Mouse (Mus musculus): Measurements from ENCODE around the gene Lmbrd2. TPM values are rescaled to one million over a fixed set of nuclear protein-coding genes. Genes with fewer than 3 reads are reported as not detected.

Gene Lmbrd2
- polyA plus RNA-seq, 1 experiment from 2014 or later = 8.7 TPM

DNA sequence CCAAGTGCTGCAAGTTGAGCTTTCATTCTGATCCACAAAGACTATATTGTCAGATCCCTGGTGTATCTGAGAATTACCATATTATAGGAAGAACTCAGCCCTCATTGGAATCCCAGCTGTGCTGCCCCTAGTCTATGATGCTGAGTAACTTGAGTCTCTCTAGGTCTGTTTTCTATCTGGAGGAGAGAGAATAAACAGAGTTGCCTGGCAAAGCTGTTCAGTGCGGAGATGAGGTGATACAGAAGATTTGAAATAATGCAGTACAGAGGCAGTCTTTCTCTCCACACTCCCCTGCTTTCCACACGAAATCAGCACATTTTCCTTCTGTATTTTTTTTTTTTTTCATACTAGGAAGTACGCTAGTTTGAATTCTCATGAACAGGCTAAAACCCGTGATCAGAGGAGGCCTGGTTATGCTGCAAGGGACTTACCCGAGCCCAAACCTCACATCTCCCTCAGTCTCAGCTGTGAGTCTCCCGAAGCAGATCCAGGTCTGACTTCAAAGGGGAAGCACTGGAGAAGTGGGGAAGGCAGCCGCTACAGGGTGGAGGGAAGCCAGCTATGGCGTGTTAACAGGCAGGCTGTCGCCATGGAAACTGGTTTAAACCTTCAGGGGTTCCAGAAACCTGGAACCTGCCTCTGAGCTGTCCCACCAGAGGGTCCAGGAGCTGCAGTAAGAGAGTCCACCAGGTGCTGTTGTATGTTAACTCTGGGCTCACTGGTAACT lies 9.4 kb upstream of the Lmbrd2 start:
- H3K27me3 ChIP-seq (ENCODE audit: control insufficient read depth, insufficient read depth, low read length) = no peaks in the 10 kb centered on the region
- no peaks in the 10 kb centered on the region for H3K9me3 ChIP-seq (ENCODE audit: control insufficient read depth, low read length)
- H3K4me1 ChIP-seq (replicated peaks; ENCODE audit: control insufficient read depth, insufficient read depth, low read length) = no peaks in the 10 kb centered on the region
- ATAC-seq (ENCODE audit: low FRiP score) (no peak), DNase-seq (ENCODE audit: low spot score) (no peak)
- H3K27ac ChIP-seq (ENCODE audit: low read depth, low read length) = no peak overlapping the region
- H3K4me2 ChIP-seq (replicated peaks; ENCODE audit: low read depth, low read length) = no peak overlapping the region
- H3K9ac ChIP-seq (ENCODE audit: low read depth, low read length) = no peak overlapping the region
- no peaks in the 10 kb centered on the region; the same call in 1 of the 2 replicates for H3K36me3 ChIP-seq (ENCODE audit: control insufficient read depth, insufficient read depth, low read length)
- WGBS = 84% methylated on average over 9 of the region's 9 CpGs
- H3K4me3 ChIP-seq (ENCODE audit: low read depth, low read length) = no peak overlapping the region

DNA sequence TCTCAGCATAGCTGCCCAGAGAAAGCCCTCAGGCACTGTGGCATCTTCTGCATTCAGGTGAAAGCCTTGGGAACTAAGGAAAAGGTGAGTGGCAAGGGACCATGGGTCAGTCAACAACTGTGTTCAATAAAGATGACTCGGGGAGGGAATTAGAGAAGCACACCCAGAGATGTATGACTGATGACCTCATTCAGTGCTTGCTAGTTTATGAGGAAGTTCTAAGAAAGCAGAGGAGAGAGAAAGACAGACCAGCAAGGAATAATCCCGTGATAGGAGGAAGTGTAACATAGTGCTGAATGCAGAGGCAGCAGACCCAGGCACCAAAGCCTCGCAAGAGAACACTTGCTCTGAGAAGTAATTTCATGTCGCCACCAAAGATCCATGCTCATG lies 8.9 kb upstream of the Lmbrd2 start:
- Histone ChIP-seq H3K9me3 (ENCODE audit: control insufficient read depth, low read length) (no peaks in the 10 kb centered on the region), H3K27me3 (ENCODE audit: control insufficient read depth, insufficient read depth, low read length) (no peaks in the 10 kb centered on the region), H3K4me3 (ENCODE audit: low read depth, low read length) (no peak overlapping the region), H3K36me3 (ENCODE audit: control insufficient read depth, insufficient read depth, low read length) (peaks cover 5% of the 10 kb centered on the region), H3K4me2 (replicated peaks; ENCODE audit: low read depth, low read length) (no peak overlapping the region), H3K27ac (ENCODE audit: low read depth, low read length) (no peak overlapping the region), H3K4me1 (replicated peaks; ENCODE audit: control insufficient read depth, insufficient read depth, low read length) (no peaks in the 10 kb centered on the region), H3K9ac (ENCODE audit: low read depth, low read length) (no peak overlapping the region)
- WGBS = 92% methylated on average over 4 of the region's 4 CpGs
- ATAC-seq (ENCODE audit: low FRiP score) = no peak
- no peak for DNase-seq (ENCODE audit: low spot score)

DNA sequence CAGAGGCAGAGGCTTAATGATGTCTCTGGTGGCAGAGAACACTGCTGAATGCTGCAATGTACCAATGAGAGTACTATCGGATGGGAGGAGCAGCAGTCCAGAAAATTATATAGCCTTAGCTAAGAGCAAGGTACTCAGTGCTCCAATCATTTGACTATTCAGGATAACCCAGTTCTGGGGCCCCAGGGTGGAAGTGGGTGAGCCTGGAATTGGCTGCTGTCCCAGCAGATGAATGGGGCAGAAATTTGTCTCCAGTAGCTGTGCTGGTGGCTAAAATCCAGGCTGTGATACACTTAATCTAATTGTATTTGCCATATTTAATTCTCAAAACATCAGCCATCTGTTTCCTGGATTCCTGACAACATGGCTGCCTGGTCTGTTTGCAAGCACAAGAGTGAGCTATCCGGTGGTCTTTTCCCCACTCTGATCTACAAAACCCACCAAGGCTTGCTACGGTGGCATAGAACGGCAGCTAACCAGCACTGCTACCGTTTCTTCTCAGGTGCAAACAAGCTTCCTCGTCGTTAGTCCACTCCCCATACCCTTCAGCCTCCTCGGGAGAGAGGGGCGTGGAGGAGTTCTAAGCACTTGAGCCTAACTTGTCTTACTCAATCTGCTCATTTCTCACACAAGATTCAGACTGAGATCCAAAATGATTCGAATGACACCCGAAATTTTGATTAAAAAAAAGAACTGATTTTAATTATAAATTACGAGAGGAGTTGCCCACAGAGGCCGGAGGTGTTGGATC lies 7.5 kb upstream of the Lmbrd2 start:
- Histone ChIP-seq H3K9me3 (ENCODE audit: control insufficient read depth, low read length) (no peaks in the 10 kb centered on the region), H3K4me2 (replicated peaks; ENCODE audit: low read depth, low read length) (no peak overlapping the region), H3K27ac (ENCODE audit: low read depth, low read length) (no peak overlapping the region), H3K4me1 (replicated peaks; ENCODE audit: control insufficient read depth, insufficient read depth, low read length) (no peaks in the 10 kb centered on the region), H3K27me3 (ENCODE audit: control insufficient read depth, insufficient read depth, low read length) (no peaks in the 10 kb centered on the region), H3K9ac (ENCODE audit: low read depth, low read length) (no peak overlapping the region), H3K36me3 (ENCODE audit: control insufficient read depth, insufficient read depth, low read length) (peaks cover 10% of the 10 kb centered on the region), H3K4me3 (ENCODE audit: low read depth, low read length) (no peak overlapping the region)
- DNase-seq (ENCODE audit: low spot score) (no peak), ATAC-seq (ENCODE audit: low FRiP score) (no peak)
- WGBS = 88% methylated on average over 13 of the region's 13 CpGs

DNA sequence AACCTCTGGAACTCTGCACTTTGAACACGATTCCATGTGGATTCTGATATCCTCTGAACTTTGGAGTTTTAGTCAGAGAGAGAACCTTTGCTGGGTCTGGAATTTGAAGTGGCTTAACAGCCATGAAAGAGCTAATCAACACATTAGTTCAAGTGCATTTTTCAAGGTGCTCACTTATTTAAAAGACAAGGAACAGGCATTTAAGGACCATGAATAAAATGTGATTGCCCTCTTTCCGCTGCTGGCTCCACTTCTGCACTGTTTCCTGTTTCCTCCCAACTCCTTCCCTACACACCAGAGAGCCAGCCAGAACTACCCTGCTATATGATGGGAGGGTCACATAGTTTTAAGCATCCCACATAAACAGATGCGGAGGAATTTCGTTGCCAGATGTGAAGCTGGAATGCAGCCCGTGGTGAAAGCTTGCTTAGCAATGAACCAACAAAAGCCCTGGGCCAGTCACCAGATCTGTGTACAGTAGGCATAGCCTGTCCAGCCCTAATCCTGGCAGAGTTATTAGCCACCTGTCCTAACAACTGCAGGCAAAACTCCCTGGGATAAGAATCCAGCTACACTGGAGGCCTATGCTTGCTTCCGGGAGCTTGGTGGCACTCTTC lies 5.4 kb upstream of the Lmbrd2 start:
- H3K4me1 ChIP-seq (replicated peaks; ENCODE audit: control insufficient read depth, insufficient read depth, low read length) = no peaks in the 10 kb centered on the region
- H3K27ac ChIP-seq (ENCODE audit: low read depth, low read length) = no peak overlapping the region
- no peaks in the 10 kb centered on the region for H3K27me3 ChIP-seq (ENCODE audit: control insufficient read depth, insufficient read depth, low read length)
- ATAC-seq (ENCODE audit: low FRiP score) = no peak
- H3K36me3 ChIP-seq (ENCODE audit: control insufficient read depth, insufficient read depth, low read length) = peaks cover 10% of the 10 kb centered on the region
- no peak overlapping the region for H3K9ac ChIP-seq (ENCODE audit: low read depth, low read length)
- no peak overlapping the region for H3K4me2 ChIP-seq (replicated peaks; ENCODE audit: low read depth, low read length)
- no peaks in the 10 kb centered on the region for H3K9me3 ChIP-seq (ENCODE audit: control insufficient read depth, low read length)
- 86% methylated on average over 6 of the region's 6 CpGs for WGBS
- no peak overlapping the region for H3K4me3 ChIP-seq (ENCODE audit: low read depth, low read length)
- no peak for DNase-seq (ENCODE audit: low spot score)

DNA sequence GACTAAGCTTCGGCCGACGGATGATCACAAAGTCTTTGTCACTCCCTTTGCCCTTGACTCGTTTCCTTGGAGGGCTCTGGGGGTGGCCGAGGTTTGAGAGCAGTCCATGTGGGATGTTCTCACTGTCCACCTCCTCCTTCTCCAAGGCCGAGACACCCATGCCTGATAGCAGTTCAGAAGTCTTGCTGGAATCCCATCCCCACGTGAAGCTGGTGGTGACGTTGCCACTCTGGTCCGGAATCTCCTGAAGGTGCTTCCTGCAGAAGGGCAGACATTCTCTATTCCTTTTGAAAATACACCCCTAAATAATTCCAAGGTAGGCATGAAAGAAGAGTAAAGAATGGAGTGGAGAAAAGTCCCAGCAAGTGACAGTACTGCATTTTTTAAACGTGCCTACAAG lies 903 bp upstream of the Lmbrd2 start:
- H3K4me3 ChIP-seq (ENCODE audit: low read depth, low read length) = peak overlapping the region; percentile 84
- 34% methylated on average over 10 of the region's 10 CpGs for WGBS
- H3K4me2 ChIP-seq (replicated peaks; ENCODE audit: low read depth, low read length) = peak overlapping the region; percentile 43
- no peaks in the 10 kb centered on the region for H3K4me1 ChIP-seq (replicated peaks; ENCODE audit: control insufficient read depth, insufficient read depth, low read length)
- H3K27me3 ChIP-seq (ENCODE audit: control insufficient read depth, insufficient read depth, low read length) = no peaks in the 10 kb centered on the region
- no peaks in the 10 kb centered on the region for H3K9me3 ChIP-seq (ENCODE audit: control insufficient read depth, low read length)
- H3K27ac ChIP-seq (ENCODE audit: low read depth, low read length) = no peak overlapping the region
- peaks cover 10% of the 10 kb centered on the region for H3K36me3 ChIP-seq (ENCODE audit: control insufficient read depth, insufficient read depth, low read length)
- H3K9ac ChIP-seq (ENCODE audit: low read depth, low read length) = peak overlapping the region; percentile 63
- ATAC-seq (ENCODE audit: low FRiP score) (no peak), DNase-seq (ENCODE audit: low spot score) (peak; percentile 27)

DNA sequence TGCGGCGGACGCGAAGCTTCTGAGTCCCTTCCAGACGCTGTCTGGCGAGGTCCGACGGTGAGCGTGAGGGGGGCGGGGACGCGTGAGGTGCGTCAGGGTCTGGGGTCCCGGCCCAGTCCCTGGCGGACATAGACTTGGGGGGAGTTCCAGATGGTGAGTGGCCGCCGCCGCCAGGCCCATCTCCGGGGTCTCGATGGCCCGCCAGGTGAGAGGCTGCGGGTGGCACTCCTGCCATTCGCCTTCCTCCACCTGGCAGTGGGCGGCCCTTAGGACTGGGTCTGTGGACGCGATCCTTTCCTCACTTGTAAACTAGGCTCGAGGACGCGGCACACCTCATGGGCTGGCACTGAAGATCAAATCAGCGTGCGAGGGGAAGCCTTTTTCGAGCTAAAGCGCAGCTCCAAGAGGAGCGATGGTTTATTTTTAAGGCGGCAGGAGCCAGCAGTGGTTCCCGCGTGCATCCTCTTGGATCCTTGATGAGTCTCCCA lies 378 bp downstream of the Lmbrd2 start:
- Histone ChIP-seq H3K4me3 (ENCODE audit: low read depth, low read length) (peak overlapping the region; percentile 84), H3K4me2 (replicated peaks; ENCODE audit: low read depth, low read length) (peak overlapping the region; percentile 71), H3K4me1 (replicated peaks; ENCODE audit: control insufficient read depth, insufficient read depth, low read length) (no peaks in the 10 kb centered on the region), H3K9ac (ENCODE audit: low read depth, low read length) (peak overlapping the region; percentile 83), H3K27me3 (ENCODE audit: control insufficient read depth, insufficient read depth, low read length) (no peaks in the 10 kb centered on the region), H3K27ac (ENCODE audit: low read depth, low read length) (peak overlapping the region; percentile 74), H3K9me3 (ENCODE audit: control insufficient read depth, low read length) (no peaks in the 10 kb centered on the region), H3K36me3 (ENCODE audit: control insufficient read depth, insufficient read depth, low read length) (peaks cover 10% of the 10 kb centered on the region)
- WGBS = 0% methylated on average over 37 of the region's 37 CpGs
- DNase-seq (ENCODE audit: low spot score) = no peak
- ATAC-seq (ENCODE audit: low FRiP score) = peak; percentile 94

DNA sequence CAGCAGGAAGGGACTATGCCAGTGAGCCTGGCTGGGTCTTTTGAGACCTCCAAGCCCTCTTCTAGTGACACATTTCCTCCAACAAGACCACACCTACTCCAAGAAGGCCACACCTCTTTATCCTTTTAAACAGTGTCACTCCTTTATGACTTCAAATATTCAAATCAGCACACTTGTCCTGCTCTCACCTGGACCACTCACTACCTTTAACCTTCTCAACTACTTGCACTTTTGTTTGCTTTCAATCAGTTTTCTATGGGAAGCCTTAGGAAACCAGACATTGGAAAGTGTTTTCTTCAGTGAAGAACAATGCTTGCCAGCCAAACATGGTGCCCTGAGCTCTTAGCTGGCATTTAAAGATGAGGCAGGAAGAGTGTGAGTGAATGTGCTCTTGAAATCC lies 15.0 kb downstream of the Lmbrd2 start, which contains the start of gene Skp2:
Gene Skp2, minus strand, starts transcription at position 101 of the 400 bp plus-strand sequence.
- Histone ChIP-seq H3K27me3 (ENCODE audit: control insufficient read depth, insufficient read depth, low read length) (no peaks in the 10 kb centered on the region), H3K9ac (ENCODE audit: low read depth, low read length) (no peak within 1 kb of the TSS), H3K4me3 (ENCODE audit: low read depth, low read length) (no peak within 1 kb of the TSS), H3K4me1 (replicated peaks; ENCODE audit: control insufficient read depth, insufficient read depth, low read length) (no peaks in the 10 kb centered on the region), H3K4me2 (replicated peaks; ENCODE audit: low read depth, low read length) (no peak within 1 kb of the TSS), H3K27ac (ENCODE audit: low read depth, low read length) (no peak within 1 kb of the TSS), H3K36me3 (ENCODE audit: control insufficient read depth, insufficient read depth, low read length) (no peaks in the 10 kb centered on the region), H3K9me3 (ENCODE audit: control insufficient read depth, low read length) (no peaks in the 10 kb centered on the region)
- ATAC-seq (ENCODE audit: low FRiP score) (no peak), DNase-seq (ENCODE audit: low spot score) (no peak)

DNA sequence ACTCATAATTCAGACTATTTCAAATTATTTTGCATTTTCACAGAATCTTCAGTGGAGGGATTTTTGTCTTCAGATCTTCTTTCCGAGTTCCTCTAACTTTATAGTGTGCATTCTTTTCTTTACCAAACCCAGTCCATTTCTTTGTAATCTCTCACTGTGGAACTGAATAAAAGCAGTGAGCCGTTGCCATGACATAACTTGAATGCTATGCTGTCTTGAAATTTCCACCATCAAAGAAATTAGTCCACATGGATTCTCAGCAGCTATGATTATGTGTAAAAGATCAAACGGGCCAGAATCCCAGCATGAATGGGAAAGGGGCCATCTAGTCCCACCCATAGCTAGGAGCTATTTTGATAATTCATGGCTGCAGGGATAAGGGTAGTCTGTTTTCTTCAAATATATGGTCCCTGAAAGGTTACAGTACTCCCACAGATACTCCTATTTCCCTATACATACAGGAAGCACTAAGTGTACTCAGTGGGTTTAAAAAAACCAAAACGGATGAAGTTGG lies 22.3 kb downstream of the Lmbrd2 start:
- ATAC-seq (ENCODE audit: low FRiP score) = no peak
- H3K36me3 ChIP-seq (ENCODE audit: control insufficient read depth, insufficient read depth, low read length) = no peaks in the 10 kb centered on the region
- 79% methylated on average over 4 of the region's 4 CpGs for WGBS

More for the DNA sequence above, 22.3 kb downstream of the Lmbrd2 start:
- Histone ChIP-seq H3K27ac (ENCODE audit: low read depth, low read length) (no peak overlapping the region), H3K4me3 (ENCODE audit: low read depth, low read length) (no peak overlapping the region), H3K9ac (ENCODE audit: low read depth, low read length) (no peak overlapping the region), H3K4me1 (replicated peaks; ENCODE audit: control insufficient read depth, insufficient read depth, low read length) (no peaks in the 10 kb centered on the region), H3K27me3 (ENCODE audit: control insufficient read depth, insufficient read depth, low read length) (no peaks in the 10 kb centered on the region), H3K9me3 (ENCODE audit: control insufficient read depth, low read length) (no peaks in the 10 kb centered on the region), H3K4me2 (replicated peaks; ENCODE audit: low read depth, low read length) (no peak overlapping the region)
- no peak for DNase-seq (ENCODE audit: low spot score)
